Mouse (Mus musculus) stomach, embryonic 15.5 days (tissue): Measurements from ENCODE around the gene Nt5m. TPM values are rescaled to one million over a fixed set of nuclear protein-coding genes. Genes with fewer than 3 reads are reported as not detected.
A peak's percentile ranks its signal among the peaks of the same experiment; 100 is the strongest.

ENCODE experiments used
- ATAC-seq: fragments of 200-750 bp; cut with Nextera tagmentation; 2 replicates; pipeline ENCODE4 v1.8.0; 2017; ENCODE audit warnings: low read depth, moderate number of reproducible peaks, moderate TSS enrichment; ENCODE audit not compliant: insufficient read depth, low FRiP score
- H3K27ac ChIP-seq: fragments of 300-500 bp; sonication (generic); 2 replicates; pipeline ENCODE4 v1.5.1; 2015; ENCODE audit warnings: mild to moderate bottlenecking, inconsistent platforms
- H3K27me3 ChIP-seq: fragments of 300-500 bp; sonication (generic); replicated peaks from 2 replicates; pipeline ENCODE4 v1.6.1; 2015; ENCODE audit warnings: inconsistent platforms
- H3K36me3 ChIP-seq: fragments of 300-500 bp; sonication (generic); 2 replicates; pipeline ENCODE4 v1.6.1; 2015; ENCODE audit warnings: inconsistent platforms
- H3K4me1 ChIP-seq: fragments of 300-500 bp; sonication (generic); 2 replicates; pipeline ENCODE4 v1.6.1; 2015; ENCODE audit warnings: inconsistent platforms
- H3K4me2 ChIP-seq: fragments of 300-500 bp; sonication (generic); 2 replicates; pipeline ENCODE4 v1.6.1; 2015; ENCODE audit warnings: mild to moderate bottlenecking, inconsistent platforms
- H3K4me3 ChIP-seq: fragments of 300-500 bp; sonication (generic); replicated peaks from 2 replicates; pipeline ENCODE4 v1.5.1; 2015; ENCODE audit warnings: inconsistent platforms
- H3K9ac ChIP-seq: fragments of 300-500 bp; sonication (generic); 2 replicates; pipeline ENCODE4 v1.6.1; 2015; ENCODE audit warnings: inconsistent platforms
- H3K9me3 ChIP-seq: fragments of 300-500 bp; sonication (generic); 2 replicates; pipeline ENCODE4 v1.6.1; 2016; ENCODE audit warnings: inconsistent platforms
- WGBS: fragments of 180-500 bp; shearing (Covaris S2); methylation state at CpG from one replicate; pipeline ENCODE4 v1.1.7; 2015; 5-methylcytosine and 5-hydroxymethylcytosine counted together
- polyA plus RNA-seq: library from polyadenylated mRNA; unstranded; fragments of >200 nt; fragmentation: Nextera tagmentation; extraction: Ambion mirVana; gene quantifications from 2 replicates; pipeline ENCODE4 v1.2.1, GENCODE M21; 2015

Nt5m gene
- polyA plus RNA-seq, 1 experiment from 2014 or later: 31.7 TPM

DNA sequence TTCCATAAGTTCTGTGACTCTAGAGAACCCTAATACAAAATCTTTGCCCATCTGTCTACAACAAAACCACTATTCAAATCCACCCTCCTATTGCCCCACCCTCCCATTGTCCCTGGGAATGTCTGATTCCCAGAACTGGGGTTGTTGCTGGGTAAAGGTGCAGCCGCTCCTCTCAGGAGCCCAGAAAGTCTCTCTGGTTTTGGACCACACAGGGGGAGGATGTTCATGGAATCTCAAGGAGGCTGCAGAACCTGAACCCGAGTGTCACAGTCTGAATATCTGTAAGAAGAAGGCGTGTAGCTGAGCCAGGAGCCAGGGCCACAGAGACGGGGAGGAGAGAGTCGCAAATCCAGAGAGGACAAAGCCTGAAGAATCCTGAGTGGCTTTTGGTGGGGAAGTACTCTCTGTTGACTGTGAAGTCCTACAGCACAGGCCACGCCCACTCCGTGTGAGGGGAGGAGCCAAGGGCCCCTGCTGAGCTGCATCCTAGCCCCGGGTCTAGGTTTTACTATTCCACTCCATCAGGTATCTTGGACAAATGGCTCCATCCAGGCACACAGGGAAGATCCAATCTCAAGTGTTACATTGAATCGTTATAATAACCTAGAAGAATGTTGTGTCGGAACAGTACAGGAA lies 54.0 kb downstream of the Nt5m start:
- H3K27ac ChIP-seq: no peak overlapping the region
- peaks cover 2% of the 10 kb centered on the region; the same call in 1 of the 2 replicates for H3K4me1 ChIP-seq
- no peaks in the 10 kb centered on the region for H3K36me3 ChIP-seq
- H3K27me3 ChIP-seq: no peaks in the 10 kb centered on the region
- WGBS: 59% methylated on average over 10 of the region's 10 CpGs
- ATAC-seq: no peak
- H3K4me2 ChIP-seq: no peak overlapping the region
- H3K9ac ChIP-seq: no peak overlapping the region
- no peaks in the 10 kb centered on the region for H3K9me3 ChIP-seq
- H3K4me3 ChIP-seq: no peak overlapping the region

DNA sequence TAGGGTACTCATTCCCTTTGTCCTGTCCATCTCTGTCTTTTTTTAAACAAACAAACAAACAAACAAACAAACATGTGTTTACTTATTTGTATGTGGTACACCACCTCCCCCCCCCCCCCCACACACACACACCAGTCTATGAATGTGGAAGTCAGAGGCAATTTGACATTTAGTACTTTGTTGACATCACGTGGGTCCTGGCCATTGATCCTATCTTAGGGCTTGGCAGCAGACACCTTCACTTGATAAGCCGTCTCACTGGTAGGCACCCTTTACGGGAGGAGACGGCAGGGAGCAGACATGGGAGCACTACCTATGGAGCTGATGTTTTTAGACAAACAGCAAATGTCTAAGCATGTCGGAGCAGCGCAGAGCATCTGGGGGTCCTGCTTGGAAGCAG lies 55.7 kb downstream of the Nt5m start:
- Histone ChIP-seq H3K27me3 (no peaks in the 10 kb centered on the region), H3K9ac (no peak overlapping the region), H3K36me3 (no peaks in the 10 kb centered on the region), H3K9me3 (no peaks in the 10 kb centered on the region), H3K4me2 (no peak overlapping the region), H3K27ac (no peak overlapping the region), H3K4me3 (no peak overlapping the region), H3K4me1 (peaks cover 2% of the 10 kb centered on the region; the same call in 1 of the 2 replicates)
- ATAC-seq: no peak
- 42% methylated on average over 6 of the region's 6 CpGs for WGBS

DNA sequence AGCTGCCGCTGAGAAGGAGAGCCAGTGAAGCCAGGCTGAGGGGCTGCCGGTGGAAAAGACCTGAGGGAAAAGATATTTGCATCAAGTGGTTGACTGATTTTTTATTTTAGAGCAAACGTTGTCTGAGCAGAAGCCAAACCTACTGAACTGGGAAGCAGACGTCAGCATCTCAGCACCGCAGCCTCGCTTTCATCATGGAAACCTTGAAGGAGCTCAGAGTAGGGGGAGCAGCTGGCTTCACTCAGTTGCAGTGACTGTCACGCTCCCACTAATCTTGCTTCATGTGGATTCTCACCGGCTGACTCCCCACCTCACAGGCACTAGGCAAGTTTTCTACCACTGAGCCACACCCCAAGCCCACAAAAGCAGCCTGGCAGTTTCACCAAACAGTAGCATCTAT lies 56.1 kb downstream of the Nt5m start:
- Histone ChIP-seq H3K9ac (no peak overlapping the region), H3K27ac (no peak overlapping the region), H3K4me1 (peaks cover 2% of the 10 kb centered on the region; the same call in 1 of the 2 replicates), H3K4me2 (no peak overlapping the region), H3K4me3 (no peak overlapping the region), H3K36me3 (no peaks in the 10 kb centered on the region), H3K27me3 (no peaks in the 10 kb centered on the region), H3K9me3 (no peaks in the 10 kb centered on the region)
- 38% methylated on average over 8 of the region's 8 CpGs for WGBS
- ATAC-seq: no peak

DNA sequence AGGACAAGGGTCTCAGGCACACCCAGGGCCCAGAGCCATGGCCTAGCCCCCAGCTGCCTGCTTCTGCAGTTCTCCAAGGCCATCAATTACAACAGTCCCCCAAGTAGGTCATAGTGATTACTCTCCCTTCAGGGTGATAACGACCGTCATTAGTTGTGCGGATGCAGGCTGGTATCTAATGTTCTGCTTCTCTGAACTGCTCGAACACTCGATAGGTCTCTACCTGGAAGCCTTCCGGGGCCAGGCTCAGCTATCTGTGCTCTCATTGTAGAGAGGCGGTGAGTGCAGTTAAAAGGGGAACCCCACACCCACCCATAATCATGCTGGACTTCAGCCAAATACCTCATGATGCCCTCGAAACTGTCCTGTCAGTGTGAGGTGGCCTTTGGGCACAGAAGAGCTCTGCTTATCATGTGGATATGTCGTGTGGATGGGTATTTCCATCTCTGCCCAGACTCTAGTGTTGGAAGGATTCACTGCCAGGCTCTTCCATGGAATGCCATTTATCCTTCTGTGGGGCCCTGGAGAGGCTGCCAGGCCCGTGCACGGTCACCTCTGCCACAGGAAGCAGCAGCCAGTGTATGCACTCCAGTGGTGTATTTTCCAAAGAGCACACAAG lies 58.8 kb downstream of the Nt5m start:
- Histone ChIP-seq H3K27me3 (no peaks in the 10 kb centered on the region), H3K36me3 (no peaks in the 10 kb centered on the region), H3K4me1 (peaks cover 4% of the 10 kb centered on the region; the same call in 1 of the 2 replicates), H3K27ac (no peak overlapping the region), H3K9me3 (no peaks in the 10 kb centered on the region), H3K4me3 (no peak overlapping the region), H3K9ac (no peak overlapping the region), H3K4me2 (no peak overlapping the region)
- WGBS: 62% methylated on average over 11 of the region's 11 CpGs
- ATAC-seq: 0 out of 2 replicates have a peak, but pooled peaks have one; percentile 9

DNA sequence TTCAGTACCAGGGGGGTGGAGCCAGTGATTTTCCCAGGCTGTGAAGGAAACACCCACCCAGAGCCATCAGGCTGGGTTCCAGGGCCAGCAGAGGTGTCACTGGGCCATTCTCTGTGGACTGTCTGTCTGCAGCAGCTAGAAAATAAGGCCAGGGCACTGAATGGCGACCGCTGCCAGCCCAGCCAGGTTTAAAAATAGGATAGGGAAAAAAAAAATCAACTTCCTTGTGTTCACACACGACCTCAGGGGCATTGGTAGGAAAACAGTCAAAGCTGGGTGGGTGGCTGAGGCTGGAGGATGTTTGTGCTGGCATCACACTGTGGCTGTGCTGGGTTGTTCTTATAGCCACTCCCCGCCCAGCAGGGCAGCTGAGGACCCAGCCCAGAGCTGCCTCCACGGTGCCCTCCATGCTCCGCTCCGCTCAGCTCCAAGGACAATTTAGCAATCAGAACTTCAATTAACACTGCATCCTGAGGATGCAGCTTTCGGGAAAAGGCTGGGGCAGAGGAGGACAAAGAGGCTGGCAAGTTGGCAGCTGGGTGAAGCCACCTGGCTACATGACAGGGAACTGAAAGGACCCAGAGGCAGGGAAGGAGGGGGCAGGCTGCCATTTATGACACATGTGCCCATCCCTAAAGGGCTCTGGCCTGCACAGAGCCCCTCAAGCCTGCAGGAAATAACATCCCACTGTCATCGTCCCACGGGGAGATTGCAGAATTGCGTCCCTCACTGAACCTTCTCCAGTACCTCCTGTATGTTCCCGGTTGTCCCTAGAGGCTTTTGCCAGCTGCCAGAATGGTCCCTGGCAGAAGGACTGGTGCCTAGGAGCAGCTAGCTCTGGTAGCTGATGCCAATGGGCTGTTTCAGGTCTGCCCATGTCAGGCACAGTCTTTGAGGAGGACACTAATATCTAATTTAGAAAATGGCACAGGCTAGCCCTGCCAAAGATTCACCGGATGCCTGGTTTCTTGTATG lies 60.8 kb downstream of the Nt5m start:
- Histone ChIP-seq H3K4me3 (no peak overlapping the region), H3K27ac (peak overlapping the region; percentile 32; the same call in 1 of the 2 replicates), H3K4me2 (no peak overlapping the region), H3K4me1 (peaks cover 2% of the 10 kb centered on the region; the same call in 1 of the 2 replicates), H3K36me3 (no peaks in the 10 kb centered on the region), H3K27me3 (no peaks in the 10 kb centered on the region), H3K9me3 (no peaks in the 10 kb centered on the region), H3K9ac (no peak overlapping the region)
- ATAC-seq: no peak
- 60% methylated on average over 13 of the region's 13 CpGs for WGBS

DNA sequence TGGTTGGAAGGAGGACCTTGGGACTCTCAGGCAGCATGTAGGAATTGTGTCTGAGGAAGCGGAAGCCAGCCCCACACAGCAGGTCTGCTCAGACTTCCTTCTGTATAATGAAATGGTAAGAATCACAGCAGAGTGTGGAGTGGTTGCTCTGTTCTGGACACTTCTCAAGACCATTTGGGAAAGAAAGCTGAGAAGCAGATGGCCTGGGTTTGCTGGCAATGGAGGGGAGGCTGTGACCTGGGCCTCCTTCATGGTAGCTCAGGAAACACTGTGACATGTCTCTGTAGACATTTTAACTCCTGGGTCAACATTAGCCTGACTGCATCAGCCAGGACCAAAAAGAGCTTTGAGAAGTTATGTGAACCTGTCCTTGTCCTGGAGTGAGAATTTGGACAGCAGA lies 61.7 kb downstream of the Nt5m start:
- Histone ChIP-seq H3K9me3 (no peaks in the 10 kb centered on the region), H3K4me3 (no peak overlapping the region), H3K27ac (no peak overlapping the region), H3K36me3 (no peaks in the 10 kb centered on the region), H3K4me2 (no peak overlapping the region), H3K9ac (no peak overlapping the region), H3K4me1 (peaks cover 2% of the 10 kb centered on the region; the same call in 1 of the 2 replicates), H3K27me3 (no peaks in the 10 kb centered on the region)
- 74% methylated on average over 1 of the region's 1 CpGs for WGBS
- no peak for ATAC-seq

DNA sequence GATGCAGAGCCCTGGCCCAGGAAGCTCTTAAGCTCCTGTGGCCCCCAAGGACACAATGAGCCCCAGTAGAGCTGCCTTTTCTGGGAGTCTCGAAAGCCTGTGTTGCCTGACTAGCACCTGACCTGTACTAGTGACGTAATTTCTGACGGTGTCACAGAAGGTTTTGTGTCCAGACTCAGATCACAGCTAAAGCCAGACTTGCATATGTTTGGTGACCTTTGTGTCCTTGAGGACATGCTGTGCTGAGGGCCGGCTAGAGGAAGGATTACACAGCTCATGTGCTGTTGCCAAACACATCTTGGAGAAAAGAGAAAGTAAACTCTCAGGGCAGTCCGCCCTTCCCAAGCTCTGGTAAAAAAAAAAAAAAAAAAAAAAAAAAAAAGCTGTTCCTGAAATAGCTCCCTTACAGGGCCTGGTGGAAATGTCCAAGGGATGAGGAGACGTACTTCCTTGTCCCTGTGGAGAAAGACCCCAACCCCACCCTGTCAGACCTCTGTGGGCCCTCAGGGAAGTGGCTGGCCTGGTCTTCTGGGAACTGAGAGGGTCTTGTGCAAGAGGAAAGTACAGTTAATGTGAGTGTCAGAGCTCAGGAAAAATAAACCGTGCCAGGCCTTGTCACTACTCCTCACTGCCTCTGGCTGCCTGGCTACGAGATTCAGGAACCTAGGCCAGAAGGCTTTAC lies 62.9 kb downstream of the Nt5m start:
- Histone ChIP-seq H3K36me3 (no peaks in the 10 kb centered on the region), H3K9me3 (no peaks in the 10 kb centered on the region), H3K9ac (no peak overlapping the region), H3K4me2 (0 out of 2 replicates have a peak overlapping the region, but pooled peaks have one; percentile 6), H3K27ac (peak overlapping the region; percentile 52), H3K27me3 (no peaks in the 10 kb centered on the region), H3K4me3 (no peak overlapping the region), H3K4me1 (peaks cover 2% of the 10 kb centered on the region; the same call in 1 of the 2 replicates)
- ATAC-seq: no peak
- 44% methylated on average over 8 of the region's 8 CpGs for WGBS

DNA sequence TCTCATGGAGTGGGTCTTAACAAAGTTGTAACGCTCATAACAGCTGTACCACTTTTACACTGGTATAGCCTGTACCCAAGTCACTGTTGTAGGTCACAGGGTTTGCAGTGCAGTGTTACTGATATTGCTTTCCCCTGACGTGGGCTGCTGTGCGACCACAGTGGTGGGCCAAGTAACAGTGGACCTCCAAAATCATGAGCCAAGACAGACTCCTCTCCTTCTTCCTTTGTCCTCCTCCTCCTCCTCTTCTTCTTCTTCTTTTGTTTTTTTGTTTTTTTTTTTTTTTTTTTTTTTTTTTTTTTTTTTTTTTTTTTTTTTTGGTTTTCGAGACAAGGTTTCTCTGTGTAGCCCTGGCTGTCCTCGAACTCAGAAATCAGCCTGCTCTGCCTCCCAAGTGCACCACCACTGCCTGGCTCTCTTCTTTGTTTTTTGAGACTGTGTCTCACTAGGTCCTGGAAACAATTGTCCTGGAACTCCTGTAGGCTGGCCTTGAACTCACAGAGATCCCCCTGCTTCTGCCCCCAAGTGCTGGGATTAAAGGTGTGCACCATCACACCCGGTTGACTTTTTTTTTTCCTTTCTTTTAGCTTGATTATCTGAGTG lies 67.4 kb downstream of the Nt5m start:
- no peak overlapping the region for H3K4me2 ChIP-seq
- H3K27me3 ChIP-seq: no peaks in the 10 kb centered on the region
- no peak overlapping the region for H3K9ac ChIP-seq
- no peak for ATAC-seq
- H3K36me3 ChIP-seq: no peaks in the 10 kb centered on the region
- WGBS: 81% methylated on average over 6 of the region's 6 CpGs
- peaks cover 8% of the 10 kb centered on the region; the same call in 1 of the 2 replicates for H3K4me1 ChIP-seq
- H3K9me3 ChIP-seq: no peaks in the 10 kb centered on the region
- no peak overlapping the region for H3K27ac ChIP-seq
- H3K4me3 ChIP-seq: no peak overlapping the region

DNA sequence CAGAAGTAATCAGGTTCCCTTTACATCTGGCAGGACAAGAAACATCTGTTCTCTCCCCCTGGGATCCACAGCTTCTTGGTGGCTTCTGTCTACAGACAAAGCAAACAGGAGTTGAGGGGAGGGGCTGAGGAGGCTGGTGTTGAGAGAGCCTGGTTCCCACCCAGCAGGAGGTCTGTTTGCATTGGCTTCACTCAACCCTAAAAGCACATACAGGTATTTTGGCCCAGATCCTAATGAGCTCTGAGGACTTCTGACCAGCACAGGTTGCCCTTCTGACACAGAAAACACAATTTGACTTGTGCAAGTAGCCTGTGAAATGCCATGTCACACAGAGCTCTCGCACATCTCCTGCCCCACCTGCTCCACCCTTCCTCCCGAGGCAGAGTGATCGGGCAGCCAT lies 69.2 kb downstream of the Nt5m start:
- peak; percentile 33; the same call in 1 of the 2 replicates for ATAC-seq
- Histone ChIP-seq H3K4me3 (no peak overlapping the region), H3K9me3 (no peaks in the 10 kb centered on the region), H3K36me3 (no peaks in the 10 kb centered on the region), H3K9ac (no peak overlapping the region), H3K27ac (peak overlapping the region; percentile 5; the same call in 1 of the 2 replicates), H3K27me3 (no peaks in the 10 kb centered on the region), H3K4me2 (no peak overlapping the region), H3K4me1 (peaks cover 6% of the 10 kb centered on the region; the same call in 1 of the 2 replicates)
- 43% methylated on average over 3 of the region's 3 CpGs for WGBS

DNA sequence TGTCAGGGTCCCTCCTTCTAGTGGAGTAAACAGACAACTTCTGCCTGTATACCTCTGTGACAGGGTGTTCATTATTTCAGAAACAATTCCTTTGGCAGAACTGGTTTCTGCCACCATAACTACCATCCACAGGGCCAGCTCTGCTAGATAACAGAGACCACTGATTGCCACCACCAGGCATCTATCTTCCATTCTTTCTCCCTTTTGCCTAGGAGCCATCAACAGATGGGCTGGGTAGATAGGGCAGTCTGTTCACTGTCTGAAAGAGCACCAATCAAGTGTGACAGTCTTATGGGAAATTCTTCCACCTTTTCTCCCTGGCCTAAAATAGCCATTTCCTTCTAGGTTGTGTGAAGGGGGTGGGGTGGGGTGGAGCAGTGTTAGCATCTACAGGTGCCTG lies 71.3 kb downstream of the Nt5m start:
- Histone ChIP-seq H3K4me1 (peaks cover 6% of the 10 kb centered on the region; the same call in 1 of the 2 replicates), H3K9ac (no peak overlapping the region), H3K36me3 (no peaks in the 10 kb centered on the region), H3K4me2 (no peak overlapping the region), H3K27ac (no peak overlapping the region), H3K9me3 (no peaks in the 10 kb centered on the region), H3K4me3 (no peak overlapping the region), H3K27me3 (no peaks in the 10 kb centered on the region)
- ATAC-seq: no peak

DNA sequence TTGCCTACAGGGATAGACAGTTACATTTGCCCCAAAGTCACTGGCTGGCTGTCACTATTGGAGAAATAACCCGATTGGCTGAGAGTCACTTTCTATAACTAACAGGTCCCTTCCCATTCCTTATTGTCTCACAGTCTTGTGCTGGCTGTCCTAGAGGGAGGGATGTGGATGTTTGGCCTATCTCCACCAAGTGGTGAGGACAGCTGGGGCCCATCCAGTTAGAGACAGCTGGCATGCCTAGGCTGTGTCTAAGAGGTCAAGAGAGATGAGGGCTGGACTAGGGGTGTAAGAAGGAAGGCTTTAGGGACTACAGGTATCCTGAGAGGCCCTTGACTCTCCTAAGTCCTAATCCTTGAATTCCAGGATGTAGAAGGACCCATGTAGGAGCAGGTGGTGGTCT lies 72.3 kb downstream of the Nt5m start:
- H3K4me3 ChIP-seq: no peak overlapping the region
- H3K9ac ChIP-seq: no peak overlapping the region
- 79% methylated on average over 1 of the region's 1 CpGs for WGBS
- no peak for ATAC-seq
- no peak overlapping the region for H3K4me2 ChIP-seq
- H3K36me3 ChIP-seq: no peaks in the 10 kb centered on the region
- peaks cover 6% of the 10 kb centered on the region; the same call in 1 of the 2 replicates for H3K4me1 ChIP-seq
- H3K9me3 ChIP-seq: no peaks in the 10 kb centered on the region
- no peak overlapping the region for H3K27ac ChIP-seq
- no peaks in the 10 kb centered on the region for H3K27me3 ChIP-seq
